Mouse (Mus musculus): ENCODE measurements around the gene Bend5. TPM values are rescaled to one million over a fixed set of nuclear protein-coding genes. Genes with fewer than 3 reads are reported as not detected.
A peak's percentile ranks its signal among the peaks of the same experiment; 100 is the strongest.

The Bend5 gene
- total RNA-seq, 1 experiment from 2014 or later: 56.8 TPM

- no peak for ATAC-seq (ENCODE audit: extremely low read depth, insufficient number of reproducible peaks, low FRiP score, poor library complexity, severe bottlenecking)
Observed at GRCm38 (mm10) chr4:111432013-111432412, 17.2 kb downstream of the Bend5 start.

- no peak for ATAC-seq (ENCODE audit: extremely low read depth, insufficient number of reproducible peaks, low FRiP score, poor library complexity, severe bottlenecking)
Observed at GRCm38 (mm10) chr4:111432417-111432816, 17.6 kb downstream of the Bend5 start.

GRCm38 (mm10) chr4:111441709-111442108 lies 26.9 kb downstream of the Bend5 start:
- peak; percentile 63 for ATAC-seq (ENCODE audit: extremely low read depth, insufficient number of reproducible peaks, low FRiP score, poor library complexity, severe bottlenecking)

GRCm38 (mm10) chr4:111442435-111443238 lies 27.8 kb downstream of the Bend5 start:
- peak; percentile 90 for ATAC-seq (ENCODE audit: extremely low read depth, insufficient number of reproducible peaks, low FRiP score, poor library complexity, severe bottlenecking)

GRCm38 (mm10) chr4:111443906-111444615 lies 29.3 kb downstream of the Bend5 start:
- ATAC-seq (ENCODE audit: extremely low read depth, insufficient number of reproducible peaks, low FRiP score, poor library complexity, severe bottlenecking): no peak

DNA sequence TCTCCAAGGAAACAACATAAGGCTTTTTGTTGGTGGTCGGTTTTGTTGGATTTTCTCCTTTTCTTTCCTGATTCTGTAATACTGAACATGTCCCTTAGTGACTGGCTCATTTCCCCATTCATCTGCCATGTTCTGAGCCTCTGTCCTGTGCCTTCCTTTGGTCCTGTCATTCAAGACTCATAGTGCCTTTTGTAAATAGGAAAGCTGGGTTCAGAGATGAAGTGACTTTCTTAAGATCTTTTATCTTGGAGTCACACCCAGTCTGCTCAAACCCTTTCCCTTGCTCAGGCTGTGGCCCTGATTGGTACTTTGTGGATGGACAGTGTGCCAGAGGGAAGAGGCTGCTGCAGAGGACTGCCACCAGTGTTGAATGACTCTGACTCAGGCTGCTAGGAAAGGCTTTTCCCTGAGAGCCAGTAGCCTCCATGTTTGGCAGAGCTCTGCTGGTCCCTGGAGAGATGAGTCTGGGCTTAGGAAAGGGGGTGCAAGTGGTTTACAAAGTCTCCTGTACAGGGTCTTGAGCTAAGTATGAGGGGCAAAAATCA lies 29.9 kb downstream of the Bend5 start:
- ATAC-seq (ENCODE audit: extremely low read depth, insufficient number of reproducible peaks, low FRiP score, poor library complexity, severe bottlenecking): no peak

GRCm38 (mm10) chr4:111447918-111448317 lies 33.1 kb downstream of the Bend5 start:
- no peak for ATAC-seq (ENCODE audit: extremely low read depth, insufficient number of reproducible peaks, low FRiP score, poor library complexity, severe bottlenecking)

DNA sequence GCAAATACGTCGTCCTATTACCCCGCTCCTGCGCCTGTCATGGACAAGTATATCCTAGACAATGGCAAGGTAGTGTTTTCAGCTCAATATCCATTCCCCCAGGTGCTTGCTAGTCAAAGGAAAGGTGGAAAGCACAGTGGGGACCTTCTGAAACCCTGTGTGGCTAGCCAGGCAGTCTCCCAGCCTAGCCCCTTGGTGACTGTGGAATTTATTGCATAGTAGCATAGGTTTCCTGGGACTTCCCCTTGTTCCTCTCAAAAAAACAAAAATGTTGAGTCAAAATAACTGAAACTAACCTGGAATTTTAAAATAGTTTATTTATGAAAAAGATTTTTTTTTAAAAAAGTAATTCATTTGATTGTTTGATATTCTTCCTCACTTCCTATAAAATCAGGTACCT lies 33.8 kb downstream of the Bend5 start:
- no peak for ATAC-seq (ENCODE audit: extremely low read depth, insufficient number of reproducible peaks, low FRiP score, poor library complexity, severe bottlenecking)

- no peak for ATAC-seq (ENCODE audit: extremely low read depth, insufficient number of reproducible peaks, low FRiP score, poor library complexity, severe bottlenecking)
Observed at GRCm38 (mm10) chr4:111449442-111450199, 34.8 kb downstream of the Bend5 start.

- ATAC-seq (ENCODE audit: extremely low read depth, insufficient number of reproducible peaks, low FRiP score, poor library complexity, severe bottlenecking): no peak
Observed at GRCm38 (mm10) chr4:111451283-111451918, 36.6 kb downstream of the Bend5 start.

GRCm38 (mm10) chr4:111452192-111452591 lies 37.4 kb downstream of the Bend5 start:
- no peak for ATAC-seq (ENCODE audit: extremely low read depth, insufficient number of reproducible peaks, low FRiP score, poor library complexity, severe bottlenecking)

DNA sequence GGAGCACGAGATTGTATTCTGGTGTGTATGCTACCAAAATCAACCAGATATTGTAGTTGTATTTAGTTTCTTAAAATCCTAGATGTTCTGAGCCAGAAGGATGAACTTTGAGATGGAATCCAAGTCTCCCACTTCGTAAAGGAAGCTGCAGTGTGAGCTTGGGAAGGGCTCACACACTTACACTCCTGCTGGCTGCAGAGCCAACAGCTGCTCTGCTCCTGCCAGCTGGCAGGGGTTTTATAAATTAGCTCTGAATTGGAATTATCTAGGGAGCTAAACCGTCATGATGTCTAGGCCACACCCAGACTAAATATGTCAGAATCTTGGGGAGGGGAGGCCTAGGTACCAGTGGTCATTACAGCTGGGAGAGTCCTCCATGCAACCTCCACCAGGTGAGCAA lies 38.5 kb downstream of the Bend5 start:
- ATAC-seq (ENCODE audit: extremely low read depth, insufficient number of reproducible peaks, low FRiP score, poor library complexity, severe bottlenecking): no peak

GRCm38 (mm10) chr4:111455621-111456020 lies 40.8 kb downstream of the Bend5 start:
- ATAC-seq (ENCODE audit: extremely low read depth, insufficient number of reproducible peaks, low FRiP score, poor library complexity, severe bottlenecking): peak; percentile 92

- no peak for ATAC-seq (ENCODE audit: extremely low read depth, insufficient number of reproducible peaks, low FRiP score, poor library complexity, severe bottlenecking)
Observed at GRCm38 (mm10) chr4:111457568-111457967, 42.8 kb downstream of the Bend5 start.

DNA sequence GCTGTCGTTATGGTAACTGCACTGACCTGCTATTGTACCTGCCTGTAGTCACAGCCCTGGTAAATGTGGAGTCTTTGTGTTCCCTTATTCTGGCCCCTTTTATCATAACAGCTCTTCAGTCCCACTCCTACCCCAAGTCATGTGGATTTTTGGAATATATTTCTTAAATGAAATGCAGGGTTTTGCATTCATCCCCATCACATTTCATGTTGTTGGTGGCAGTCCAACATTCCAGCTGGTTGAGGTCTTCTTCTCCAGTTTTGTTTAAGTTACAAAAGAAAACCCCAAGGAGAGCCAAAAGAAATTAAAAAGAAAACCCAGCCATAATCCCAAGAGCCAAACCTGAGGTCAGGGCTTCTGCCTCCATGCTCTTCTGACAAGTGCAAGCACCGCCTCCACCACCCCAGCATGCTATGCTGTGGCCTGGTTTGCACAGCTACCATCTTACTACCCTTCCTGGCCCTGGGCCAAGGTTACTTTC lies 52.5 kb downstream of the Bend5 start:
- no peak for ATAC-seq (ENCODE audit: extremely low read depth, insufficient number of reproducible peaks, low FRiP score, poor library complexity, severe bottlenecking)

DNA sequence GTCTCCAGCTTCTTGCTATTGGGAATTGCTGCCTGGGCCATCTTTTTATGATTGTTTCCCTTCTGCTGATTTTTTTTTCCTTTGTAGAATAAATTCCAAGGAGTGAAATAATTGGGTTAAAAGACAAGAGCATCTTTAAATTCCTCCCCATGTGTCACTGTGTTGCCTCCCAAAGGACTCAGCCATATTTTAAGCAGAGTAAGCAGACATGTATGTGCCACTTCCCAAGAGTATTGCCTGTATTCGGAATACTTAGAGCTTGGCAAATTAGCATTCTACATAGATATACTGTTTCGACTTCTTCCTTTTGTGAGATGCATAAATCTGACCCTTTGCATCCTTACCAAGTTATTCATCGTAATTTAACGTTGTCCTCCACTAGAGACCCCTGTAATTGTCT lies 53.0 kb downstream of the Bend5 start:
- no peak for ATAC-seq (ENCODE audit: extremely low read depth, insufficient number of reproducible peaks, low FRiP score, poor library complexity, severe bottlenecking)

DNA sequence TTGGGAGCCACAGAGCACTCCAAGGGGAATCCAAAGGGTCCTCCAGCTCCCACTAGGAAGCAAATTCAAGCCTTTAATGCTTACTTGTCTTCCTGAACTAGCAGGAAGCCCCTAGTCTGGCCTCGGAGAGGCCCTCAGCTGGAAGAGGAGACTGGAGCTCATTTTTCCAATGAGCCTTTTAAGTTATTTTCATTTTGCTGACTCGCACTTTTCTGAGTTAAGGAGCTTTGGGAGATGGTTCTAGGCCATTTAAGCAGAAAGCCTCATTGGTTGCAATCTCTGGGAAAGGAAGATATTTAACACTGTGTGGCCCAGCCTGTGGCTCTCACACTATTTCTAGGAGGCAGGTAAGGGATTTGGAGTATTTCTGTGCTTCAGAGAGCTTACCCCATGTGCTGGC lies 55.0 kb downstream of the Bend5 start:
- no peak for ATAC-seq (ENCODE audit: extremely low read depth, insufficient number of reproducible peaks, low FRiP score, poor library complexity, severe bottlenecking)

DNA sequence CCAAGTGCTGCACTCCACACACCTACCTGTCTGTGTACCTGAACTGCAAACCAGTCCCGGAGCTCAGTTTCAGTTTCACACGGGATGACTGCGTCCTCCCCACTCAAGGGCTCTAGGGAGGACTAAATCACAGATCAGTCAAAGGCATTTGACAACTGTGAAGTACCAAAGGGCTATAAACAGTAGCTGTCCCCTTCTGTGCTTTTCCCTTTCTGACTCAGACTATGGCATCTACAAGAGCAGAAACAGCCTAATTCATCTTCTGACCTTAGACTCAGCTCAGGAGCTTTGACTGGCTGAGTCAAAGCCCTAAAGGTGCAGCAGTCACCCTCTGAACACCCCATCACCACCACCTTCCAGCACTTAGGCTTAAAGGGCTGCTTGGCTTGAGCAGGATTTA lies 56.9 kb downstream of the Bend5 start:
- ATAC-seq (ENCODE audit: extremely low read depth, insufficient number of reproducible peaks, low FRiP score, poor library complexity, severe bottlenecking): no peak

GRCm38 (mm10) chr4:111472511-111472910 lies 57.7 kb downstream of the Bend5 start:
- ATAC-seq (ENCODE audit: extremely low read depth, insufficient number of reproducible peaks, low FRiP score, poor library complexity, severe bottlenecking): no peak

Measured in neutrophil, adult 5-6 weeks (primary cell).